ENCODE assay signal across 15 mouse cellular contexts in the genomic region with DNA sequence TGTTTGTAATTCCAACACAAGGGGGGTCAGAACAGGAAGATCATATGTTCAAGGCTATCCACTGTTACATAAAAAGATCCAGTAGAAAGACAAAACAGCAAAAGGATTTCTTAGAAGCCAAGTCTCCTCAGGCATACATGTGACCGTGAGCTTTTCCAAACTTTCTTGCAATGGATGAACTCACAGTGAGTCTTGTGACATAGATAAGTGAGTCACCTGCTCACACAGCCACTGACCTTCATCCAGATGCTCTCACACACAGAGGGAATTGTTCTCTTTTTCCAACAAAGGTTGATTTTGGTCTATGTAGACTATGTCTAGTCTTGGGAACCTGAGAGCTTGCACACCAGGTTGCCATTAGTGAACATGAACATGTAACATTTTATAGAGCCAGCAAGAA.
"Had no signal": no experiment of that assay in that cellular context is flagged by ENCODE, and none has a peak within 500 bp of the region (broad histone marks: within the 10 kb centered on the region; RNA-seq: fewer than 3 reads in every experiment).

No protein-coding gene starts in this region.

- H3K27me3 ChIP-seq: midbrain, embryonic 13.5 days; neural tube, embryonic 13.5 days; neural tube, embryonic 15.5 days; stomach, embryonic 15.5 days had no signal

- H3K4me3 ChIP-seq: midbrain, embryonic 10.5 days; midbrain, embryonic 13.5 days; myocyte; neural tube, embryonic 13.5 days; neural tube, embryonic 15.5 days; stomach, embryonic 15.5 days had no signal

- H3K4me1 ChIP-seq: midbrain, embryonic 10.5 days; midbrain, embryonic 13.5 days; neural tube, embryonic 13.5 days; neural tube, embryonic 15.5 days; stomach, embryonic 15.5 days had no signal

- H3K9me3 ChIP-seq: midbrain, embryonic 10.5 days; midbrain, embryonic 13.5 days; neural tube, embryonic 13.5 days; neural tube, embryonic 15.5 days; stomach, embryonic 15.5 days had no signal

- DNase-seq: lung, adult 18-20 months; lung, embryonic 14.5 days; lung, postnatal 10 days; lung, postnatal 4 days; right cerebral cortex, postnatal 14 days; thymus, adult 18-20 months; thymus, postnatal 14 days; thymus, postnatal 36 days had no signal

- ATAC-seq: midbrain, embryonic 13.5 days; midbrain, embryonic 16.5 days had no signal

- H3K9ac ChIP-seq: lung, embryonic 14.5 days; midbrain, embryonic 13.5 days; neural tube, embryonic 13.5 days; neural tube, embryonic 15.5 days; stomach, embryonic 15.5 days had no signal

- H3K27ac ChIP-seq: midbrain, embryonic 10.5 days; midbrain, embryonic 13.5 days; neural tube, embryonic 13.5 days; neural tube, embryonic 15.5 days; stomach, embryonic 15.5 days had no signal

- H3K36me3 ChIP-seq: midbrain, embryonic 10.5 days; midbrain, embryonic 13.5 days; neural tube, embryonic 13.5 days; neural tube, embryonic 15.5 days; stomach, embryonic 15.5 days had no signal

- H3K4me2 ChIP-seq: lung, embryonic 14.5 days; midbrain, embryonic 13.5 days; neural tube, embryonic 13.5 days; neural tube, embryonic 15.5 days; stomach, embryonic 15.5 days had no signal
